Mouse (Mus musculus): Measurements from ENCODE around the gene Ptbp3. TPM values are rescaled to one million over a fixed set of nuclear protein-coding genes. Genes with fewer than 3 reads are reported as not detected.

The Ptbp3 gene
- total and polyA plus RNA-seq, 2 experiments = 24.1 to 52.6 TPM

DNA sequence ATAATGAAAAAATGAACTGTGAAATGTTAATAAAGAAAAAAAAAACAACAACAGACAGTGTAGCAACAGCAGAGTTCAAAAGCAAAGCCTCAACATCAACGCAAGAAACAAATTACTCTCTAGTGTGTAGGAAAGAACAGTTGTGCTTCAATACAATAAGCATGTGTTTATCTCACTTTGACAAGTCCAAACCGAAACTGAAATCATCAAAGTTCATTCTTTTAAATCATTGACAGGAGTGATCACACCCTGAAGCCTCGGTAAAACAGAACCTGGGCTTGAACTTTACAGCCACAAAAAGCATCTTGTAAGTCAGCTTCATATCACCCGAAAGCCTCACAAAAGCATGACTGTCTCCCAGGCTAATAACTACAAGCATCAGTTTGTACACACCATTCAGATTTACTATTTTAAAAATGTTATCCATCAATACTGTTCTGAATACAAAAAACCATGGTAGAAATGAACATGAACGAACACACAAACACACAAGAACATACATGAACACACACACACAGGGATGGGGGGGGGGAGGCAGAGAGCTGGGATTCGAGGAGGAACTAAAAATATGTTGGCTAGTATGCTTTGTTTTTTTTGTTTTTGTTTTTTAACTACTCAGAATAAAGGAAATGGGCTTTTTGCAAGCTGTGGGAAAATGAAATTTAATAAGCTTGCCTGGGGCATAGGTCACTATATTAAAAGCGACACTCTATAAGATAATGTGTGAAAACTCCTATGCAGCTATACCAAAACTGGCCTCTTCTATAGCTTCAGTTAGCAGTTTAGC, 2.7 kb downstream of the Ptbp3 start:
- DNase-seq (ENCODE audit: extremely low read depth, low read depth, low spot score) = peak; percentile 85
- peaks cover 13% of the 10 kb centered on the region for H3K4me1 ChIP-seq (ENCODE audit: control insufficient read depth, insufficient read depth, low read length)
- H3K27me3 ChIP-seq (ENCODE audit: control insufficient read depth, insufficient read depth, low read length) = no peaks in the 10 kb centered on the region
- no peaks in the 10 kb centered on the region for H3K36me3 ChIP-seq (ENCODE audit: control insufficient read depth, insufficient read depth, low read length)
- peak overlapping the region; percentile 5 for H3K27ac ChIP-seq (replicated peaks; ENCODE audit: insufficient read depth, low read depth, low read length)
- no peak overlapping the region; the same call in 1 of the 2 replicates for H3K9ac ChIP-seq (ENCODE audit: low read depth, low read length)
- peak overlapping the region; percentile 44; the same call in 1 of the 2 replicates for H3K4me3 ChIP-seq (ENCODE audit: insufficient read depth, low read depth, low read length)
- 7% methylated on average over 7 of the region's 7 CpGs for WGBS
- TF ChIP-seq POLR2A (IDR thresholded peaks at IDR 0.05; ENCODE audit: extremely low read depth, insufficient read depth, low read length) = no peak
- TF ChIP-seq CTCF (IDR thresholded peaks at IDR 0.05; ENCODE audit: low read depth, low read length) = no peak
- peaks cover 14% of the 10 kb centered on the region; the same call in 1 of the 2 replicates for H3K79me2 ChIP-seq (ENCODE audit: control insufficient read depth, insufficient read depth, low read length)

DNA sequence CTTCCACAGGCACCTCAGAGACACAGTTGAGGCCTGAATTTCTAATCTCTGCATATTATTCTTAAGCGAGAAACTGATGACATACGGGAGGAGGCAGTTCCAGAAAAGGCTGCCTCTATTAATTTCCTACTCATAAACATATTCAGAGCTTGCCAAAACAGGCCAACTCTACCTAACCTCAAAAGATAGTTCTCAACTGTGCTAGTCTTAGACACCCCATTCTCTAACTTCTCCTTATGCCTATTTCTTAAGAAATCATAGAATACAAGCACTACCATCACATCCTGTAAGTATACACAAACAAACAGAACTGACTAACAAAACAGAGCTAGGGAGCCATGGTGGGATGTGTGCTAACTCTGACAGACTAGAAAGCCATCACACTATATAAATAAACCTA, 4.5 kb downstream of the Ptbp3 start:
- Histone ChIP-seq H3K4me1 (ENCODE audit: control insufficient read depth, insufficient read depth, low read length) (peaks cover 17% of the 10 kb centered on the region), H3K27ac (replicated peaks; ENCODE audit: insufficient read depth, low read depth, low read length) (no peak overlapping the region), H3K9ac (ENCODE audit: low read depth, low read length) (no peak overlapping the region), H3K36me3 (ENCODE audit: control insufficient read depth, insufficient read depth, low read length) (no peaks in the 10 kb centered on the region), H3K27me3 (ENCODE audit: control insufficient read depth, insufficient read depth, low read length) (no peaks in the 10 kb centered on the region), H3K4me3 (ENCODE audit: insufficient read depth, low read depth, low read length) (no peak overlapping the region), H3K79me2 (ENCODE audit: control insufficient read depth, insufficient read depth, low read length) (peaks cover 16% of the 10 kb centered on the region; the same call in 1 of the 2 replicates)
- 59% methylated on average over 2 of the region's 2 CpGs for WGBS
- TF ChIP-seq POLR2A (IDR thresholded peaks at IDR 0.05; ENCODE audit: extremely low read depth, insufficient read depth, low read length) (no peak), CTCF (IDR thresholded peaks at IDR 0.05; ENCODE audit: low read depth, low read length) (no peak)
- no peak for DNase-seq (ENCODE audit: extremely low read depth, low read depth, low spot score)

DNA sequence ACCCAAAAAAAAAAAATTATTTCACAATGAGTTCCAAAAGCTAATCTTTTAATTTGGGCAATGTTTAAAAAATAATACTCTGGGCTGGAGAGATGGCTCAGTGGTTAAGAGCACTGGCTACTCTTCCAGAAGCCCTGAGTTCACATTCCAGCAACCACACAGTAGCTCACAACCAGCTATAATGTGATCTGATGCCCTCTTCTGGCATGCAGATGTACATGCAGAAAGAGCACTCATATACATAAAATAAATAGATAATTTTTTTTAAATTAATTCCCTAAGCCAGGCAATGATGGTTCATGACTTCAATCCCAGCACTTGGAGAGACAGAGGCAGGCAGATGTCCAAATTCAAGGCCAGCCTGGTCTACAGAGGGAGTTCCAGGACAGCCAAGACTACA, 6.2 kb downstream of the Ptbp3 start:
- Histone ChIP-seq H3K27ac (replicated peaks; ENCODE audit: insufficient read depth, low read depth, low read length) (no peak overlapping the region), H3K27me3 (ENCODE audit: control insufficient read depth, insufficient read depth, low read length) (no peaks in the 10 kb centered on the region), H3K4me3 (ENCODE audit: insufficient read depth, low read depth, low read length) (no peak overlapping the region), H3K79me2 (ENCODE audit: control insufficient read depth, insufficient read depth, low read length) (peaks cover 14% of the 10 kb centered on the region; the same call in 1 of the 2 replicates), H3K4me1 (ENCODE audit: control insufficient read depth, insufficient read depth, low read length) (peaks cover 17% of the 10 kb centered on the region), H3K9ac (ENCODE audit: low read depth, low read length) (no peak overlapping the region), H3K36me3 (ENCODE audit: control insufficient read depth, insufficient read depth, low read length) (no peaks in the 10 kb centered on the region)
- DNase-seq (ENCODE audit: extremely low read depth, low read depth, low spot score) = no peak
- TF ChIP-seq POLR2A (IDR thresholded peaks at IDR 0.05; ENCODE audit: extremely low read depth, insufficient read depth, low read length) (no peak), CTCF (IDR thresholded peaks at IDR 0.05; ENCODE audit: low read depth, low read length) (no peak)

DNA sequence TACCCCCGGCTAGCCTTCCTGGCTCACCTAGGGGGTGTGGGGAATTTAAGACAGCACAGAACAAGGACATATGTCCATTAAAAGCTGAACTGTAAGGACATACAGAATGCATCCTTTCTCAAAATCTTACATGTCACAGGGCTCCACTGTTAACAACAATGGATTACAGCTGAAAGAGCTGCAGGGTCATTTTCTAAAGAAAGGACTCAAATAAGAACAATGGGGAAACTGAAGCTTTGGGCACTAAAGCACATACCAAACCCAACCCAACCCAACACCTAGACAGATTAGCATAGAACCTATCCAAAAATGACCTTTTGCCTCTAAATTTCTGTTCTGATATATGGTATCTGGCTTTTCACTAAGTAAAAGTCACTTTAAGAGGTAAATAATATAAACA, 12.9 kb downstream of the Ptbp3 start:
- Histone ChIP-seq H3K27ac (replicated peaks; ENCODE audit: insufficient read depth, low read depth, low read length) (no peak overlapping the region), H3K36me3 (ENCODE audit: control insufficient read depth, insufficient read depth, low read length) (no peaks in the 10 kb centered on the region), H3K9ac (ENCODE audit: low read depth, low read length) (no peak overlapping the region), H3K79me2 (ENCODE audit: control insufficient read depth, insufficient read depth, low read length) (peaks cover 18% of the 10 kb centered on the region), H3K4me1 (ENCODE audit: control insufficient read depth, insufficient read depth, low read length) (peaks cover 6% of the 10 kb centered on the region), H3K4me3 (ENCODE audit: insufficient read depth, low read depth, low read length) (no peak overlapping the region), H3K27me3 (ENCODE audit: control insufficient read depth, insufficient read depth, low read length) (no peaks in the 10 kb centered on the region)
- DNase-seq (ENCODE audit: extremely low read depth, low read depth, low spot score) = no peak
- 94% methylated on average over 1 of the region's 1 CpGs for WGBS
- no peak for TF ChIP-seq POLR2A (IDR thresholded peaks at IDR 0.05; ENCODE audit: extremely low read depth, insufficient read depth, low read length)
- no peak for TF ChIP-seq CTCF (IDR thresholded peaks at IDR 0.05; ENCODE audit: low read depth, low read length)

DNA sequence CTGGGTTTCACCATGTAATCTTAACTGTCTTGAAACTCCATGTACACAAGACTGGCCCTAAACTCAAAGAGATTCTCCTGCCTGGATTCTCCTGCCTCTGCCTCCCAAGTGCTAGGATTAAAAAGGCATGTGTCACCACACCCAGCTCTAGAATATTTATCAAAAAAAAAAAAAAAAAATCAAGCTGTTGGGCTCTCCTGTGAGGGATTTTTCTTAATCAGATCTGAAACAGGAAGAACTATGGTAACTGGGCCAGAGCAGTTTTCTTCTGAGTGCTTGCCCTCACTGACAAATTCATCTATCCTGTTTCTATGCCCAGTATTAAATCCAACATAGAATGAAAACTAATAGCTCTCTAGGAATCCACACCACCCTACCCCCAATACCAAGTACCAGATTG, 13.5 kb downstream of the Ptbp3 start:
- Histone ChIP-seq H3K27ac (replicated peaks; ENCODE audit: insufficient read depth, low read depth, low read length) (no peak overlapping the region), H3K27me3 (ENCODE audit: control insufficient read depth, insufficient read depth, low read length) (no peaks in the 10 kb centered on the region), H3K79me2 (ENCODE audit: control insufficient read depth, insufficient read depth, low read length) (peaks cover 20% of the 10 kb centered on the region), H3K4me1 (ENCODE audit: control insufficient read depth, insufficient read depth, low read length) (peaks cover 2% of the 10 kb centered on the region), H3K36me3 (ENCODE audit: control insufficient read depth, insufficient read depth, low read length) (no peaks in the 10 kb centered on the region), H3K4me3 (ENCODE audit: insufficient read depth, low read depth, low read length) (no peak overlapping the region), H3K9ac (ENCODE audit: low read depth, low read length) (no peak overlapping the region)
- DNase-seq (ENCODE audit: extremely low read depth, low read depth, low spot score) = no peak
- TF ChIP-seq POLR2A (IDR thresholded peaks at IDR 0.05; ENCODE audit: extremely low read depth, insufficient read depth, low read length) (no peak), CTCF (IDR thresholded peaks at IDR 0.05; ENCODE audit: low read depth, low read length) (no peak)

DNA sequence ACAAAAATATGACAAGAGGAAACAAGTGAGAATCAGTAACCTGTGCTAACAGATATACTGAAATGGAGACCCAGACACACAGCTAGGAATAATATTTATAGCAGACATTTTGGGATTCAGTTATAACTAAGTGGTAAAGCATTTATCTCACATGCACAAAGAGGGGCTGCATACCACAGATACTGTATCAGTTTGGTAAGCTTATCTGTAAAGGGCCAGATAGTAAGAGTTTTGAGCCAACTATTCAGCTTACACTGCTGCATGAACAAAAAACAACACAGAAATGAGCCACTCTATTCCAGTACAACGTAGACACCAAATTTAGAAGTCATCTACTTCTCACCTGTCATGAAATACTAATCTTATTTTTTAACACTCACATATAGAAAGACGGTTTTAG, 15.9 kb downstream of the Ptbp3 start:
- WGBS = 68% methylated on average over 2 of the region's 2 CpGs
- Histone ChIP-seq H3K4me3 (ENCODE audit: insufficient read depth, low read depth, low read length) (no peak overlapping the region), H3K79me2 (ENCODE audit: control insufficient read depth, insufficient read depth, low read length) (peaks cover 19% of the 10 kb centered on the region), H3K27me3 (ENCODE audit: control insufficient read depth, insufficient read depth, low read length) (no peaks in the 10 kb centered on the region), H3K36me3 (ENCODE audit: control insufficient read depth, insufficient read depth, low read length) (no peaks in the 10 kb centered on the region), H3K4me1 (ENCODE audit: control insufficient read depth, insufficient read depth, low read length) (peaks cover 5% of the 10 kb centered on the region; the same call in 1 of the 2 replicates), H3K9ac (ENCODE audit: low read depth, low read length) (no peak overlapping the region), H3K27ac (replicated peaks; ENCODE audit: insufficient read depth, low read depth, low read length) (no peak overlapping the region)
- TF ChIP-seq CTCF (IDR thresholded peaks at IDR 0.05; ENCODE audit: low read depth, low read length) (no peak), POLR2A (IDR thresholded peaks at IDR 0.05; ENCODE audit: extremely low read depth, insufficient read depth, low read length) (no peak)
- no peak for DNase-seq (ENCODE audit: extremely low read depth, low read depth, low spot score)
